Mouse (Mus musculus) heart, postnatal 10 days (tissue): ENCODE results near the gene Clta. TPM values are rescaled to one million over a fixed set of nuclear protein-coding genes. Genes with fewer than 3 reads are reported as not detected.
"Not testable (repeated sequence)": the region's sequence is repeated elsewhere in the genome, so short reads cannot be mapped to it uniquely, and the experiment has no call there.

Experiments
- DNase-seq, 2 experiments: peaks; one replicate each; pipeline ENCODE4 v3.0.0; 2021
- intact Hi-C: fragments of 180-260 bp; cut with DNase I; formaldehyde crosslinking; loops from one replicate; pipeline ENCODE4 v1.15.1; 2025
- total RNA-seq, 2 experiments: library from RNA; stranded (reverse); gene quantifications; 2 replicates each; pipeline ENCODE4 v1.2.3; 2021

Clta gene
- total RNA-seq, 2 experiments from 2014 or later, result 101 to 104 TPM

- no peak for DNase-seq
- intact Hi-C loops, result no loop called here
Measured at GRCm38 (mm10) chr4:44022323-44022722, 18.1 kb downstream of the Clta start.

GRCm38 (mm10) chr4:44022766-44023165, 18.5 kb downstream of the Clta start:
- no peak for DNase-seq
- intact Hi-C loops, result no loop called here

- no peak for DNase-seq
- intact Hi-C loops, result no loop called here
Measured at GRCm38 (mm10) chr4:44023681-44024080, 19.4 kb downstream of the Clta start.

DNA sequence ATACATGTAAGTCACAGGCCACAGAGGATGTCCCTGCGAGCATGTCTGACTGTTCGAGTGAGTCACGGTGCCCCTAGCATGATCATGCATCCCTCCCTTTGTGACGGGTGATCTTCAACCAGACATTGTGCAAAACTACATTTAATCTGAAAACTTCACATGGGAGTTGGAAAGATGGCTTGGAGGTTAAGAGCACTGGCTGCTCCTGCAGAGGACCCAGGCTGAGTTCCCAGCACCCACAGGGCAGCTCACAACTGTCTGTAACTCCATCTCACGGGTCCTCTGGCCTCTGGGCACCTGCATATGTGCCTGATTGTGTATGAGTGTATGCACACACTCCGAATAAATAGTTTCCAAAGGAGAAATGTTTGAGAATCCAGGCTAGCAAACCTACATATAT, 20.0 kb downstream of the Clta start:
- intact Hi-C loops, result no loop called here
- no peak for DNase-seq

DNA sequence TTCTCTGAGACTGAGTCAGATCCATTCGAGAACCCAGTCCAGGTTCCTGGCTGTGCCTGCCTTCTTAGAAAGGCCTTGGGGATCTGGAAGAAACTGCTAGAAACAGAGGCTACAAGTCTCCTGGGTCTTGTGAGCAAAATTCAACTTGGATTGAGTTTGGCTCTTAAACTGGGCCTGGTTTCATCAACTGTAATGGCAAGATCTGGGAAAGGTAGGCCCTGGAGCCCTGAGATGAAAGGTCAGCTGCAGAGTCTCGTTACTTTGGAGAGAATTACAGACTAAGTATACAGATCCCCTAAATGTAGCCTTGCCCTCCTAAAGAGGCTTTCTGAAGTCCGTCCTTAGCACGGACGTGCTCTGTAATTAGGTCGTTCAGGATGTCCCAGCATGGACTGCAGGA, 21.3 kb downstream of the Clta start:
- no peak for DNase-seq
- intact Hi-C loops, result no loop called here

DNA sequence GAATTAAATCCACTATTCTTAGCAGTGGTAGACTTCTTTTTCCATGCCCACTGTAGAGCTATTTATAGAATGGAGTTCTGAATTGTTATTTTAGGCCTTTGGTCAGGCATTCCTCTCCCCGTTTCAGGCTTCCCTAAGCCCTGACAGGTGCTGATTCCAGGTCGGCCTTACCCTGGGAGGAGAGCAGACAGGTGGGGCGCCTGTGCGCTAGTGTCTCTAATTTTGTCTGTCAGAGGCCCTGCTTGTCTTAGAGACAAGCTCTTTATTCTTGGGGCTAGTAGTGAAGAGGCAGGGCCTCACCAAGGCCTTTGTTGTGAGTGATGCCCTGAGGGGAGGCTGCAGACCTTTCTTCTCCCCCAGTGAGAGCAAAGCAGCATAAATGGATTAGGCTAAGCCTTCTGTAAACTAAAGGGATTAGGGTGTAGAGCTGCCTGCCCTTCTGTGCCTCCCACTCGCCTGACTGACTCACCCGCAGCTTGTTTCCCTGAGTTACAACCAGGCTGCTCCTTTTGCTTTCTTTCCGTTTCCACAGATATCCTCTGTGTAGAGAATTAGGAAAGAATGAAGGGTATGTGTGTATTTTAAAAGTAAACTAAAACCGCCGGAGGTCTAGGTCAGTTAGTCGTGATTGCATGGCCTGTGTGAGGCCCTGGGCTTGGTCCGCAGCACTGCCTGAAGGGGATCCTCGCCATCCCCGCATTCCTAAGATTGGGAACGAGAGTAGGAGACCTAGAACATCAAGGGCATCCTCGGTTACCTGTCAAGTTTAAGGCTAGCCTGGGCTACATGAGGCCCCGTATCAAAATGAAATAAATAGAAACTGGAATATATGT, 24.3 kb downstream of the Clta start:
- intact Hi-C loops, result no loop called here
- peak; percentile 46 for DNase-seq

GRCm38 (mm10) chr4:44029661-44030066, 25.4 kb downstream of the Clta start:
- DNase-seq, result peak; percentile 62 to 77
- intact Hi-C loops, result loop anchor here (5.0 kb wide), 1 partner anchor 102 kb away; no protein-coding TSS in a partner anchor

GRCm38 (mm10) chr4:44031521-44031920, 27.3 kb downstream of the Clta start:
- intact Hi-C loops, result loop anchor here (5.0 kb wide), 1 partner anchor 104 kb away; no protein-coding TSS in a partner anchor
- peak; percentile 70 to 78 for DNase-seq

GRCm38 (mm10) chr4:44036455-44036854, 32.2 kb downstream of the Clta start:
- DNase-seq, result no peak
- intact Hi-C loops, result no loop called here

DNA sequence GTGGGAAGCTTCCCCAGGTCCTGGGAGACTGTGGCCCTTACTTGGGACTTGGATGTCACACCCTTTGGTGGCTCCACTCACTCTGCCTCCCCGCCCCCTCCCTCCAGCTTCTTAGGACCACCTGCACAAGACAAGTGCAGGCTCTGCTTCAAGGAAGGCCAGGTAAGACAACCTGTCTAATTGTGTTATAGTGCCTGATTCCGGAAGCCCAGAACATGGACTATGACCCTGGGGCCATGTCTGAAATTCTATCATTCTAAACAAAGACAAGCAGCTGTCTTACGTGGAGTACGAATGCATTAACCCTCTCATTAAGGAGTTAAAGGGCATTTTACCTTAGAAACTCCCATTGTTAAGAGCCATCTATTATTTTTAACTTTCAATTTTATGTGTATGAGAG, 36.5 kb downstream of the Clta start:
- DNase-seq, result no peak
- intact Hi-C loops, result no loop called here

- DNase-seq, result no peak
- intact Hi-C loops, result no loop called here
Measured at GRCm38 (mm10) chr4:44042429-44042828, 38.2 kb downstream of the Clta start.

- intact Hi-C loops, DNase-seq: not testable (repeated sequence)
Measured at GRCm38 (mm10) chr4:44043182-44043581, 38.9 kb downstream of the Clta start.

GRCm38 (mm10) chr4:44044685-44045356, 40.6 kb downstream of the Clta start:
- intact Hi-C loops, result no loop called here

GRCm38 (mm10) chr4:44046066-44046465, 41.8 kb downstream of the Clta start:
- intact Hi-C loops, result no loop called here
- no peak for DNase-seq

More at GRCm38 (mm10) chr4:44044685-44045356, 40.6 kb downstream of the Clta start:
- no peak for DNase-seq

DNA sequence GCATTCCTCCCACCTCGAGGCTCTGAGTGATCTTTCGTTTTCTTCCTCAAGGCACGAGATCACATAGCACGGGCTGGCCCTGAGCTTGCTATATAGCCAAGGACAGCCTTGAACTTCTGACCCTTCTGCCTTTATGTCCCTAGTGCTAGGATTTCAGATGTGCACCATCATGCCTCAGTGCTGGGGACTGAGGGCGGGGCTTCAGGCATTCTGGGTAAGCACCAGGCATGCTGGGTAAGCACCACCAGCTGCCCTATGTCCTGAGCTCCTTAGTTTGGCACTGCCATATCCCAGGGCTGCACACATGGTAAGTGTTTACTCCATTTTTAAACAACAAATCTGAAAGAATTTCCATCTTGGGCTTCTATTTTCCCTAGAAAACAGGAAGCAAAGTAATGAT, 45.6 kb downstream of the Clta start:
- intact Hi-C loops, result no loop called here
- no peak for DNase-seq

GRCm38 (mm10) chr4:44059674-44060073, 55.4 kb downstream of the Clta start:
- no peak for DNase-seq
- intact Hi-C loops, result no loop called here

GRCm38 (mm10) chr4:44062062-44062461, 57.8 kb downstream of the Clta start:
- intact Hi-C loops, result no loop called here
- no peak for DNase-seq

DNA sequence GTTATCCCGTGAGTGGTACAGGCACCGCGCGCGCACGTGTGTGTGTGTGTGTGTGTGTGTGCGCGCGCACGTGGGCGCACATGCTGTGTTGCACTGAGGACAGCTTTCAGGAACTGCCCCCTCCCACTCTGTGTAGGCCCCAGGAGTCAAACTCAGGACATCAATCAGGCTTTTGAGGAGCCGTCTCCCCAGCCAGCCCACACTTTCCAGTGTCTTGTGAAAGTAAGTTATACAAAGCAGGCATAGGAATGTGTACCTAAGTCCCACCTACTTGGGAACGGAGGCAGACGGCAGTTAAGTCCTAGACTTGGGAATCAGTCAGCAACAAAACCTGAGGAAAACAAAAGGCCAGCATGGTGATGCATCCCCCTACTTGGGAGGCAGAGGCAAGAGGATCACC, 58.6 kb downstream of the Clta start:
- intact Hi-C loops, result no loop called here
- DNase-seq, result no peak

DNA sequence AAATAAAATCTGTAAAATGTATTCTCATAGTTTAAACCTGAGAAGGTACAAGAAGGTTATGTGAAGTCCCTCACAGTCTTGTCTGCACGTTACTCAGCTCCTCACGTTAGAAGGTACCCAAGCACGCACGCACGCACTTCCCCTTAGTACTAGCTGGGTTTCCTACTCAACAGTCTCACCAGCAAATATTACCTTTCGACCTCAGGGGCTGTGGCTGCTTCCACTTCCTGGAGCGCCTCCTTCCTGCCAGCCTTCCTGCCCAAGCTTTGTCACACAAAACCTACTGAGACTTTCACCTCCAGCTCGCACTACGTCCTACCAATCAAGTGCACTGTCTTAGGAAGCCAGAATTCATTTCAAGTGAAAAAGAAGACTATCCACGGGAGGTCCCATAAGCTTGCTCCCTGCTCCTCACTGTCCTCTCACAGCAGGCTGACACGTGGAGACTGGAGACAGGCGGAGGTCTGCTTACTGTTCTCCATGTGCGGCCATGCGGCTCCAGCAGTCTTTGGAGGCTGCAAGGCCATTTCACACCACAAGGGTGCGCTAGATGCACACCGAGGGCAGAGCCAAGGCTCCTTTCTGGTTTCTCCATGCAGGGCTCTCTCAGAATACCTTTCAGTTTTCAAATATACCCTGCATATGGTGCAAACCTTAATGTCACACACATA, 61.2 kb downstream of the Clta start:
- intact Hi-C loops, result loop anchor here (1.0 to 5.0 kb wide), 3 partner anchors 54 to 227 kb away; no protein-coding TSS in a partner anchor

DNA sequence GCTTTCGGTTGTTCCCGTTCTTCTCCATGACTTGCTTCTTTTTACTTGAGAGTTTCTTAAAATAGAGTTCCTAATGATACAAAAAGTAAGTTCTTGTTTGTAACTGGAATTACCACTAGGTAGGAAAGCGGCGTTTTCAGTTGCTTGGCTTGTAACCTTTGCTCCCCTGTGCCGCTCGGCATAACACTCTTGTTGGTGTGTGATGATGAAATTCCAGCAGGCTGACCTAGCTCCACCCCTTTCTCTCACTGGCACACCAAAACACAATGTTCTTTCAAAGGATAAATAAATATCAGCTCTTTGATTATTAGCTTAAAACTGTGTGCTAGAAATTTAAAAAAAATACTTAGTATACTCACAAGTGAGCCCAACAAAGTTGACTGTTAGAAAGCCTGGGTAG, 62.6 kb downstream of the Clta start:
- intact Hi-C loops, result loop anchor here (2.0 to 5.0 kb wide), 2 partner anchors 100 to 225 kb away; no protein-coding TSS in a partner anchor
- no peak for DNase-seq

More for the DNA sequence above, 61.2 kb downstream of the Clta start:
- DNase-seq, result peak; percentile 92 to 95

GRCm38 (mm10) chr4:44068736-44069135, 64.5 kb downstream of the Clta start:
- DNase-seq, result peak; percentile 31 to 39
- intact Hi-C loops, result loop anchor here (5.0 kb wide), 1 partner anchor 224 kb away; no protein-coding TSS in a partner anchor
